Mouse (Mus musculus): ENCODE measurements around the gene D630045J12Rik. TPM values are rescaled to one million over a fixed set of nuclear protein-coding genes. Genes with fewer than 3 reads are reported as not detected.
A peak's percentile ranks its signal among the peaks of the same experiment; 100 is the strongest.

D630045J12Rik gene
- polyA plus RNA-seq, 1 experiment from 2014 or later, result 13.4 TPM

DNA sequence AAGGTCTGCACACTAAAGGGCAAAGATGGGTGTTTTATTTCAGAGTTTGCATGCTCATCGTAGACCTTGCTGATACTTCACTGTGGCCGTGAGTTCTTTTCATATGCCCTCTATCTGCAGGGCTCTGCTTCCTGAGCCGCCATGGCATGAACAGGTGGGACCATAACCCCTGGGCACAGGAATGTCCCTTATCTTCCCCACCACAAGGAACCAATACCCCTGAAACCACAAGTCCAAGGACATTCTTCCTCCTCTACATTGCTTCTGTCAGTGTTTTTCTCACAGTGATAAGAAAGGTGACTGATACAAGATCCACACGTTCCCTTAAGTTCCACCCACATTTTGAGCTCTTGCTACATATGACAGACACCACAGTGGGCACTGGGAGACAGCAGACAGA lies 3.0 kb upstream of the D630045J12Rik start:
- H3K4me1 ChIP-seq (replicated peaks), result peaks cover 20% of the 10 kb centered on the region
- no peak overlapping the region for H3K27ac ChIP-seq
- no peaks in the 10 kb centered on the region for H3K36me3 ChIP-seq
- 96% methylated on average over 4 of the region's 4 CpGs for WGBS
- H3K9ac ChIP-seq, result no peak overlapping the region
- H3K4me3 ChIP-seq, result no peak overlapping the region
- H3K9me3 ChIP-seq, result no peaks in the 10 kb centered on the region
- no peaks in the 10 kb centered on the region for H3K27me3 ChIP-seq
- ATAC-seq (ENCODE audit: low FRiP score), result no peak
- no peak overlapping the region for H3K4me2 ChIP-seq

DNA sequence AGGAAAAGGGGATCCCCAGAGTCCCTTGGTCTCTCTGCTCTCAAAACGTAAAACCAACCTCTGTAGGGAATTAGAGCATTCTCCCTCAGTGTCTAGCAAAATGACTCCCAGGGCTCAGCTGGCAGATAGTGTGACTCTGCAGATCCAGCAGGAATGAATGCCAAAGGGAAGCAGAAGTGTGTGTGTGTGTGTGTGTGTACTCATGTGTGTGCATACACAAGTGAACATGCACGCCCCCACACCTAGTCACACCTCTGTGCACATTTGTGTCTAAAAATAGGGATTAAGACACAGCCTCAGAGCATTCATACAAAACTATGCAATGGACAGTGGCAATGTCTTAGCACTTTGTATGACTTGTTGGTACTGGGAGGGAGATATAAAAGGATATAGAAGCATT lies 2.0 kb upstream of the D630045J12Rik start:
- H3K4me2 ChIP-seq, result no peak overlapping the region
- H3K9me3 ChIP-seq, result no peaks in the 10 kb centered on the region
- no peak overlapping the region for H3K9ac ChIP-seq
- H3K27ac ChIP-seq, result no peak overlapping the region
- H3K36me3 ChIP-seq, result no peaks in the 10 kb centered on the region
- peaks cover 30% of the 10 kb centered on the region for H3K4me1 ChIP-seq (replicated peaks)
- H3K27me3 ChIP-seq, result no peaks in the 10 kb centered on the region
- WGBS, result 52% methylated on average over 2 of the region's 2 CpGs
- H3K4me3 ChIP-seq, result no peak overlapping the region
- no peak for ATAC-seq (ENCODE audit: low FRiP score)

DNA sequence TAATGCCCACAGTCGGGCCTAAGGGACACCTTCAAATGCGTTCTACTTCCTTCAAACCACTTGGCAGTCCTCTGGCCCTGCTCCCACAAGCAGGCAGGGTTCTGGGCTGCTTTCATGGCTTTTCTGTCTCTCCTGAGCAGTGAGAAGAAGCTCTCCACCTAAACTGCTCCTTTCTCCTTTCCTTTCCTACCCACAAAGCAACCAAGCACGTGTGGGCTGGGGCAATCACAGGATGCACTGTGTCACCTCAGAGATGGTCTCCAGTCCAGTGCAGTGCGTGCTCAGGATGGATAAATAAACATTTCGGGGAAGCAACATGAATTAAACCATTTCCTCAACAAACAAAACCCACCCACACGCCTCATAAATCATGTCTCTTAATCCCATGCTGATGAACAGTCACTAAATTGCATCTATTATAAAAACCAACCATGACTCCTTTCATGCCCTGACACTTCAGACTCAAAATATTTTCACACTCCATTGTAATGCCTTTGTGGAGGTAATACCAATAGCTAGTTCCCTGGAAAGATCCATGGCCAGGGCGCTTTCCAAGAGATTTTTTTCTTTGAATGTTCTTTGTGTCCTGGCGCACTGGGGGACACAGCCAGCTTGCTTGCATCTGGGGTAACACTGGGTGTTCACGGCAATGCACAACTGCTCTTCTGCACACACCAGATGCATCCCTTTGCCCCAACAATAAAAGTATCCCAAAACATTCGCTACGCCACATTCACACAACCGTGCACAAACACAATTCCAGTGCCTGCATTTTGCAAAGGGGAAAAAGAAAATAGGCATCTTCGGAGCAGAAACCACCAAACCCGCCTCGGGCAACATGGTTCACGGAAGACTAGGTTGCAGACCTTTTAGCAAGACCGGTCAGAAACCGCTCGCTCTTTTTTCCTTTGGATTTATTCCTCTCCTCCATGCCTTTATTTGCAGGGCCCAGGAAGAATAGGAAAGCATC lies 758 bp downstream of the D630045J12Rik start:
- no peak for ATAC-seq (ENCODE audit: low FRiP score)
- no peaks in the 10 kb centered on the region for H3K27me3 ChIP-seq
- peak overlapping the region; percentile 99 for H3K9ac ChIP-seq
- WGBS, result 2% methylated on average over 19 of the region's 19 CpGs
- peaks cover 55% of the 10 kb centered on the region for H3K4me1 ChIP-seq (replicated peaks)
- peak overlapping the region; percentile 93 for H3K4me3 ChIP-seq
- peak overlapping the region; percentile 86 for H3K4me2 ChIP-seq
- H3K9me3 ChIP-seq, result no peaks in the 10 kb centered on the region
- H3K27ac ChIP-seq, result peak overlapping the region; percentile 99
- no peaks in the 10 kb centered on the region for H3K36me3 ChIP-seq

DNA sequence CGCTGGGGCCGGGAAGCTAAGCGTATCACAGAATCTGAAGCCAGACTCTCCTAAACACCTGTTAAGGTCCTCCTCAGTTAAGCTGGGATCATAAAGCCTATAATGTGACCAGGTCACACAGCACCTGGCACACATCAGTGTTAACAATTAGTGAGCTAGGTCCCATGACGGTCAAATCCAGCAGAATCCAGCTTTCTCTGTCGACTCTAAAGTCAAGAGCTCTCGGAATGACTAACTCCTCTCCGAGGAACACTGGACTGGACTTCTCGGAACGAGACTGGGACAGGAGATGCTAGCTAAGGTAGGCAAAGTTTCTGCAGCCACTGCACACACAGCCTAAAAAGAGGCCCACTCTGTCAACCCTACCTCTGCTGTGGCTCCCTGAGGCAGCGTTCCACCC lies 1.7 kb downstream of the D630045J12Rik start:
- no peaks in the 10 kb centered on the region for H3K9me3 ChIP-seq
- peak overlapping the region; percentile 99 for H3K27ac ChIP-seq
- peak overlapping the region; percentile 93 for H3K4me3 ChIP-seq
- ATAC-seq (ENCODE audit: low FRiP score), result no peak
- 61% methylated on average over 10 of the region's 10 CpGs for WGBS
- no peaks in the 10 kb centered on the region for H3K27me3 ChIP-seq
- H3K4me2 ChIP-seq, result peak overlapping the region; percentile 86
- peak overlapping the region; percentile 99 for H3K9ac ChIP-seq
- no peaks in the 10 kb centered on the region for H3K36me3 ChIP-seq
- peaks cover 64% of the 10 kb centered on the region for H3K4me1 ChIP-seq (replicated peaks)

DNA sequence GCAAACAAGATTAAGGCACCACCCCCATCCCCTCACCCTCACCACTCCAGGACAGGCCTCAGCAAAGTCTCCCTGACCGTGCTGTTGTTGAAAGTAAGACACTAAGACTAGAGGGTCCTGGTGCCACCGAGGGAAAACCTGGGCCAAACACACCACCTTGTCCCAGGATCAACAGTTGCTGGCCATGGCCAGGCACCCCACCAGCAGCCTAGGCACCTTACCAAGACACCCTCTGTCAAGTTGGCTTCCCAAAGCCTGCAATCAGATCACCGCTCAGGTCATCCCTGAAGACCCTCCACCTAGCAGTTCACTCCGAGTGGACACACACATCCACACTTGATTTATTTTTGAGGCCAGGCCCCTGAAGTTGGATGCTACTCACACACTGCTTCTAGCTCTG lies 2.3 kb downstream of the D630045J12Rik start:
- peaks cover 65% of the 10 kb centered on the region for H3K4me1 ChIP-seq (replicated peaks)
- no peak for ATAC-seq (ENCODE audit: low FRiP score)
- peak overlapping the region; percentile 99 for H3K9ac ChIP-seq
- peak overlapping the region; percentile 86 for H3K4me2 ChIP-seq
- H3K9me3 ChIP-seq, result no peaks in the 10 kb centered on the region
- H3K27ac ChIP-seq, result no peak overlapping the region
- peak overlapping the region; percentile 93 for H3K4me3 ChIP-seq
- WGBS, result 60% methylated on average over 4 of the region's 4 CpGs
- no peaks in the 10 kb centered on the region for H3K36me3 ChIP-seq
- H3K27me3 ChIP-seq, result no peaks in the 10 kb centered on the region

DNA sequence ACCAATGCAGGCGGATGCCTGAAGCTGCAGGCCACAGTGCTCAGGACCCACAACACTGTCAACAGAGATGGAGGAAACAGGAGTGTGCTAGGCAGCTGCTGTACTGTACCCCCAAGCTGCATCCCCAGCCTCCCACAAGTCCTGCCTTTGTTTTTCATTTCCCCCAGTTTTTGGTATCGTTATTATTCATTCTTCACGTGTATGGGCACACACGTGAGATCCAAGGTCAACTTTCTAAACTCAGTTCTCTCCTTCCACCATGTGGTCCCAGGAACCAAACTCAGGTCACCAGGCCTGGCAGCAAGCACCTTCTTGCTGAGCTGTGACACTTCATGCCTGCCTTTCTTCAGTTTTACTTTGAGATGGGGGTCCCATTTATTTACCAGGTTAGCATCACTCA lies 6.4 kb downstream of the D630045J12Rik start:
- Histone ChIP-seq H3K4me1 (replicated peaks) (peaks cover 78% of the 10 kb centered on the region), H3K4me3 (no peak overlapping the region)
- WGBS, result 96% methylated on average over 4 of the region's 4 CpGs

DNA sequence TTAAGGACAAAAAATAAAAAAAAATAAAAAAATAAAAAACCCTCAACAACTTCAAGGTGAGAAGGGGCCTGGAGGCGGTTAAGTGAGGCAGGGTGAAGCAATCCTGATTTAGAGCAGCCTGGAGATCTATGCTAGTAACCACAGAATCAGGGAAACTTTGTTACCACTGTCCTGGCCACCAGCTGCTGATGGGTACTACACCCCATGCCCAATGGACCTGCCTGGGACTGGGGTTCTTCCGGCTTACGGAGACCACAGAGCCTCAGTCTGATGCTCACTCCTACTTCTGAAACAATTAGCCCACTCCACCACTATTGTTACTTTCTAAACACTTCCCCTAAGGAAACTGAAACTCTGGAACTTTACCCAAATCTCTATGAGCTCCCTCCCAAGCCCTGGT lies 9.0 kb downstream of the D630045J12Rik start:
- Histone ChIP-seq H3K4me2 (no peak overlapping the region), H3K36me3 (no peaks in the 10 kb centered on the region)

More for the DNA sequence above, 6.4 kb downstream of the D630045J12Rik start:
- Histone ChIP-seq H3K27me3 (no peaks in the 10 kb centered on the region), H3K4me2 (no peak overlapping the region), H3K36me3 (no peaks in the 10 kb centered on the region), H3K9ac (no peak overlapping the region), H3K9me3 (no peaks in the 10 kb centered on the region), H3K27ac (no peak overlapping the region)
- no peak for ATAC-seq (ENCODE audit: low FRiP score)

DNA sequence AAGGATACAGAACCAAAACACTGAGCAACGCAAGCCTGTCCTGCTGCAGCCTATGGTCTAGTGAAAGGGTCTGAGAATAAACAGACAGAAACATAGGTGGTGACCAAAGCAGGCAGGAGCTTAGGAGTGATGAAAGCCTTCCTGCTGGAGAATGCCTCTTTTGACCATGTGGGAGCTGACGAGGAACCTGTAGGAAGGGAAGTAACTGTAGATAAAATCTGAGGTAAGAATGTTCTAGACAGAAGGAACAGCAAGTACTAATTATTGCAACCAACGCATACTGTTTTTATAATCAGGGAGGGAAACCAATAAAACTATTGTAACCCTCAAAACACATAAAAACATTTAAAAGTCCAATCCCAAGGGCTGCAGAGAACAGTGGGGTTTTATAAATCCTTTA lies 9.6 kb downstream of the D630045J12Rik start:
- 84% methylated on average over 3 of the region's 3 CpGs for WGBS
- ATAC-seq (ENCODE audit: low FRiP score), result no peak
- Histone ChIP-seq H3K9me3 (no peaks in the 10 kb centered on the region), H3K27me3 (no peaks in the 10 kb centered on the region), H3K4me1 (replicated peaks) (peaks cover 69% of the 10 kb centered on the region), H3K4me2 (no peak overlapping the region), H3K4me3 (no peak overlapping the region), H3K36me3 (no peaks in the 10 kb centered on the region), H3K27ac (no peak overlapping the region), H3K9ac (no peak overlapping the region)

More for the DNA sequence above, 9.0 kb downstream of the D630045J12Rik start:
- ATAC-seq (ENCODE audit: low FRiP score), result no peak
- H3K9ac ChIP-seq, result no peak overlapping the region
- 90% methylated on average over 3 of the region's 3 CpGs for WGBS
- H3K27ac ChIP-seq, result no peak overlapping the region
- no peaks in the 10 kb centered on the region for H3K27me3 ChIP-seq
- H3K4me1 ChIP-seq (replicated peaks), result peaks cover 72% of the 10 kb centered on the region
- H3K9me3 ChIP-seq, result no peaks in the 10 kb centered on the region
- H3K4me3 ChIP-seq, result no peak overlapping the region

DNA sequence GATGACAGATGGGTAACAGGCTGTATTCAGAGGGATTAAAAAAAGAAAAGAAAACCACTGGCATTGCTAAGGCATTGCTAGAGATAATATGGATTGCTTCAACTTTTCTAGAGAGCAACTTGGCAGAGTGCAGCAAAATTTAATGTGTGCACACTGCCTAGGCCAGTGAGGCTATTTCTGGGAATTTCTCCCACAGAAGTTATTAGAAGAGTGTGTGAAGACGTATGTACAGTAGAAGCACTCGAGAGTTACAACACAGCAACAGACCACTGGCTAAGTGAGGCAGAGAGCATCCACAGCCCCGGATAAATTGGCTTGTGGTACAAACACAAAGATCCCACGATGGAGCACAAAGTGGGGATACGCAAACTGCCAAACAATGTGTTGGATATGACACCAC lies 11.0 kb downstream of the D630045J12Rik start:
- no peaks in the 10 kb centered on the region for H3K9me3 ChIP-seq
- no peak overlapping the region for H3K4me3 ChIP-seq
- ATAC-seq (ENCODE audit: low FRiP score), result no peak
- no peaks in the 10 kb centered on the region for H3K27me3 ChIP-seq
- peaks cover 57% of the 10 kb centered on the region for H3K4me1 ChIP-seq (replicated peaks)
- no peak overlapping the region for H3K4me2 ChIP-seq
- no peaks in the 10 kb centered on the region for H3K36me3 ChIP-seq
- 89% methylated on average over 5 of the region's 5 CpGs for WGBS
- H3K9ac ChIP-seq, result no peak overlapping the region
- no peak overlapping the region for H3K27ac ChIP-seq

DNA sequence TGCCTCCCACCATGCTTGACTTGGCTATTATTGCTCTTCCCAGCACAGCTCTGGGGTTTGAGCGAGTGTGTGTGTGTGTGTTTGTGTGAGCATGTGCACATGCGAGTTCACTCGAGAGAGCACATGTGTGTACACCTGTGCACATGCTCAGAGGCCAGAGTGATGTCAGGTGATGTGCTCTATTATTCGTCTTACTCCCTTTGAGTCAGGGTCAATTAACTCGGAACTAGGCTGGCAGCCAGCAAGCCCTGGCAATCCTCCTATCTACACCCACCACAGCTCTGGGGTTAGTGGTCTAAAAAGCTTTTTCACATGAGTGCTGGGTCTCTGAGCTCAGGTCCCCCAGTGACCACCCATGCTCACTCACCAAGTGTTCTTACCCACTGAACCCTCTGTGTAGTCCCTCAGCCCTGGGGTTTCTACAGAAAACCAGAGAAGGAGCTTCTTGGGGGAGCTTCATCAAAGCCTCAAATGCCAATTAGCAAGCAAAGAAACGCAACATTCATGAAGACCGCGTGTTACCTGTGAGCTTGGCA lies 11.4 kb downstream of the D630045J12Rik start:
- 76% methylated on average over 8 of the region's 8 CpGs for WGBS
- Histone ChIP-seq H3K27ac (no peak overlapping the region), H3K4me3 (no peak overlapping the region), H3K9ac (no peak overlapping the region), H3K4me1 (replicated peaks) (peaks cover 52% of the 10 kb centered on the region), H3K9me3 (no peaks in the 10 kb centered on the region), H3K36me3 (no peaks in the 10 kb centered on the region), H3K27me3 (no peaks in the 10 kb centered on the region), H3K4me2 (no peak overlapping the region)
- ATAC-seq (ENCODE audit: low FRiP score), result no peak

DNA sequence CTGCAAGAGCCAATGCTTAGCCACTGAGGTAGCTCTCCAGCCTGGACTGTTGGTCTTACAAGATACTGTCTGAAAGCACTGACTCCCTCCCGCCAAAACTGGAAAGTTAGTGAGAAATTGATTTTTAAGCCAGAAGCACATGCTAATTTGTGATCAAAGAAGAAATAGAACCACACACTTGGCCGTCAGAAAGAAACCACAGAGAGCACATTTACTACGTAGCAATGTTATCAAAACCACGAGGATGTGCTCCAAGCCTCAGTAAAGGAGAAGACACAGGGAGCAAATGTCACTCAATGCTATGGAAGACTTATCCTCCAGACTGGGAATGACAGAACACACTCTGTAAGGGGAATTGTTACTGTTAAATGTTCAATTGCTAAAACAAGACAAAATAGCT lies 12.3 kb downstream of the D630045J12Rik start:
- no peaks in the 10 kb centered on the region for H3K27me3 ChIP-seq
- WGBS, result 92% methylated on average over 4 of the region's 4 CpGs
- H3K27ac ChIP-seq, result no peak overlapping the region
- no peak overlapping the region for H3K9ac ChIP-seq
- no peaks in the 10 kb centered on the region for H3K36me3 ChIP-seq
- peaks cover 49% of the 10 kb centered on the region for H3K4me1 ChIP-seq (replicated peaks)
- H3K9me3 ChIP-seq, result no peaks in the 10 kb centered on the region
- no peak overlapping the region for H3K4me2 ChIP-seq
- no peak overlapping the region for H3K4me3 ChIP-seq
- no peak for ATAC-seq (ENCODE audit: low FRiP score)

DNA sequence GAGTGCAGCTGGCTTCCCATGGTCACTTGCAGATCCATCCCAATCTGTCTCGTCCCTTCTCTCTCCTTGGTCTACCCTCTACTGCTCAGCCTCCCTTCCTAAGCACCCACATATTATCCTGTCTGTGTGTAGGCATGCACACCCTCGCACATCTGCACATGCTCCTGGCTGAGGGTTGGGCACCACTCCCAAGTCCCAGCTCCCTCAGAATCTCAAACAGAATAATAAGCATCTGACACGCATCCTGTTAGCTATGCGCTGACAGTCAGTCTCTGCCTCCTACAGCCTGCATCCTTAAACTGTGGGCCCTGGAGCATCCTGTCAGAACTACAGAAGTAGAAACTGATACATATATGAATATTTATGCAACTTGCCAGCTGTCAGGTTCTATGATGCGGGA lies 13.2 kb downstream of the D630045J12Rik start:
- Histone ChIP-seq H3K27ac (no peak overlapping the region), H3K9me3 (no peaks in the 10 kb centered on the region)
- ATAC-seq (ENCODE audit: low FRiP score), result peak; percentile 33; the same call in 1 of the 2 replicates

More for the DNA sequence above, 13.2 kb downstream of the D630045J12Rik start:
- Histone ChIP-seq H3K4me3 (no peak overlapping the region), H3K27me3 (no peaks in the 10 kb centered on the region), H3K36me3 (no peaks in the 10 kb centered on the region), H3K9ac (no peak overlapping the region), H3K4me2 (no peak overlapping the region), H3K4me1 (replicated peaks) (peaks cover 45% of the 10 kb centered on the region)
- 85% methylated on average over 5 of the region's 5 CpGs for WGBS

All from hindbrain, embryonic 13.5 days (tissue).